Mouse (Mus musculus): ENCODE results near the gene Map4k3.

DNA sequence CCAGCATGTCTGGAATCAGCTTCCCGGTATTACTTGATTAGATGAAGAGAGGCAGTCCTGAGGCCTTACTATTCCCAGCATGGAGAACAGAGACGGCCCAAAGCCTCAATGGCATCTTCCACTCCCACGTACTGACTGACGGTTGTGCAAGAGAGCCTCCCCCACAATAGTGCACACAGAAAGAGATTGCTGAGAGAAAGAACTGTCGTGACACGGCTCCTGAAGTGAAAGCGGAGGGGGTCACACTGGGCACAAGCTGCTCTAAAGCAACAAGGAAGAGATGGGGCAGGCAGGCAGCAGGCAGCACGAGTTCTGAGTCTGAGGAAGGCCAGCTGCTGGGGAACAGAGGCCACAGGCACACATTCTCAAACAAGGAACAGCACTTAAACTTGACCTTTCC is 90.2 kb downstream of the Map4k3 start:
- TF ChIP-seq POLR2A (IDR thresholded peaks at IDR 0.05; ENCODE audit: borderline replicate concordance, control insufficient read depth, low read depth, low read length) (no peak), CTCF (IDR thresholded peaks at IDR 0.05; ENCODE audit: control insufficient read depth, insufficient read depth, low read length) (no peak)

Measured in bone marrow, adult 2 months (tissue).